Mouse (Mus musculus) adrenal gland, postnatal 25 days (tissue): ENCODE data around the gene Ptges. TPM values are rescaled to one million over a fixed set of nuclear protein-coding genes. Genes with fewer than 3 reads are reported as not detected.

Experiments
- DNase-seq: peaks from one replicate; pipeline ENCODE4 v3.0.0; 2021; ENCODE audit warnings: mixed read lengths
- total RNA-seq: library from RNA; stranded (reverse); gene quantifications from 2 replicates; pipeline ENCODE4 v1.2.3, GENCODE M21; 2021

Ptges gene
- total RNA-seq, 1 experiment from 2014 or later: 15.8 TPM

DNA sequence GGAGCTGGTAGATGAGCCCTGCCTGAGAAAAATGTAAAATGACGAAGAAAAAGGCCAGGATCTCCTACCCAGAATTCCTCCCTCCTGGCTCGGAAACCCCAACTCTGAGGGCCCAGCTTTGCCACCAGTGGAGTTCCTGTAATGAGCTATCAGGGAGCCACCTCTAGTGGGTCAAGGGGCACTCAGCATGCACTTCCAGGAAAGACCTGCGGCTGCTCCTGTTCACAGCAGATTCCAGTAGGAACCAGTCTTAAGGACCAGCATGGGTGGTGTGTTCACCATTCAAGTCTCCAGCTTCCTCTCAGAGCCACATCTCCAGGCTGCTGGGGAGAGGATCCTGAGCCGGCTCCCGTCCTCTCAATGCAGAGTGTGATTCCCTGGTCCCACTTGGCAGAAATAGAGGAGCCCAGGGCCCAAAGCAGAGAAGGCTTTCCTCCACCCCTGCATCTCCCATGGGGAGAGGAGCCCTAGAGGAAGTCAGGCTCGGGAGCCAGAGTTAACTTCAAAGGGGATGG, 28.0 kb downstream of the Ptges start:
- no peak for DNase-seq

DNA sequence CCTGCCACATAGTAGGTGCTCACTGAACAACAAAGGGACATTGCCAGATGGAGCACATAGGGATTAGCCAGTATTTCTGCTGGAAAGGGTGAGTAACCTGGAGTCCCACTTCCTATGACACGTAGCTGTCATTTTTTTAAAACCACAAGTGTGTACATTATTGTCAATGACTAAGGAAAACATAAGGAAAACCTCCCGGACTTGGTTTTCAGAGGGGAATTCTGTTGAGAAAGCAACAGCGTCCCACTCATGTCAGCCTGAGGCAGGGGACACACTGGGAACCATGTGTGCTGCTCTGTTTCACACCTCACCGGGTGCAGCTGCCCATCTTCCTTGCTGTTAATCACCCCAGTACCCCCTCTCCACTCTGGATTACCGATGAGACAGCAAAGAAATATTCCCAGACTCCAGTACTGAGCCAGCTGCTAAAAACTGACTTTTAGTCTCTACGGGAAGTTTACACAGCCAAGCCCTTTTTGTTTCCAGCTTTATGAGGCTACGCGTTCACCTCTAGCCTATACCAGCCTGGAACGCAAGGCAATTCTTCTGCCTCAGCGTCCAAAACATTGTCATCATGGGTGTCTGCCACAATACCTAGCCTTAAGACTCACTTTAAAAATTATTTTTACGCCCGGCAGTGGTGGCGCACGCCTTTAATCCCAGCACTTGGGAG, 30.1 kb downstream of the Ptges start:
- DNase-seq: no peak

DNA sequence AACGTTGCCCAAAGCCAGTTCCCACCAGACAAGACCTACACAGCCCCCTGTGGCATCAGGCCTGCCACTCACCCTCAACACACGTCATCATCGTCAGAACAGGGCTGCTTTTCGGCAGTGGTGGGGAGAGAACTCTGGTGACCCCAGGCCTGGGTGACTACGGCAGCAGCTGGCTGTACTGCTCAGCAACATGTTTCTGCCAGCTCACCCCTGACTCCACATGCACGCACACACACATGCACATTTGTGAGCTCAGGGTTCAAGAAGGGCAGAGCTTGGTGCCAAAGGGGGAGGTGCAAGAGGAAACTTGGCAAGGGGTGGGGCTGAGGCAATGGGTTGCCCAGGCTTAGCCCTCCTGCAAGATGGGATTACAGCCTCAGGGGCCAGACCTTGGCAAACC, 32.4 kb downstream of the Ptges start:
- no peak for DNase-seq

DNA sequence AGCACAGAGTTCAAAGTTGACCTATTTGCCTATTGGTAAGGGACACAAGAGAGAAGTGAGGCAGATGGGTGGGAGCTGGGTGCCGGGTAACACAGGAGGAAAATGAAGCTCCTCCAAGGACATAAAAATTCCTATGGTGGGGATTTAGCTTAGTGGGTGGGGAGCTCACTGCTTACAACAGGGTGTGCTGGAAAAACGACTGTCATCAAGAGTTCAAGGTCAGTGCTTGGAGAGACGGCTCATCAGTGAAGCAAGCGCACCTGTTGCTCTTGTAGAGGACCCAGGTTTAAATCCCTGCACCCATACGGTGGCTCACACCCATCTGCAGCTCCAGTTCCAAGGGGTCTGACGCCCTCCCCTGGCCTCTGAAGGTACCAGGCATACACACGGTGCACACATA, 35.7 kb downstream of the Ptges start:
- DNase-seq: no peak

DNA sequence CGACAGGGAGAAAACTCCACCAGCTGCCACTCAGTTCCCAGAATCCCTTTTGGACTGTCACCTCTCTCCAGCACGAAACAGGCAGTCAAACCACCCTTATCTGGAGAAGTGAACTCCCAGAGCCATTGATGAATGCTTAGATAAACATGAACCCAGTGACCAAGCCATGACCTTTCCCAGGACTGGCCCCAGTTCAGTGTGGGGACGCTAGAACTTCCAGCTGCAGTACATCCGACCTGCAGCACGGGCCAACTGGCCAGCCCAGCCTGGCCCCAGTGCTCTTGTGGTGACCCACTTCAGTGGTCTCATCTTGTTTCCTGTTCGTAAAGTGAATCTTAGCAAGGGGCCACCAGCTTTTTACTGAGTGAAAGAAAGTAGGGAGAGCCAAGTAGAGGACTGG, 36.3 kb downstream of the Ptges start:
- DNase-seq: no peak

DNA sequence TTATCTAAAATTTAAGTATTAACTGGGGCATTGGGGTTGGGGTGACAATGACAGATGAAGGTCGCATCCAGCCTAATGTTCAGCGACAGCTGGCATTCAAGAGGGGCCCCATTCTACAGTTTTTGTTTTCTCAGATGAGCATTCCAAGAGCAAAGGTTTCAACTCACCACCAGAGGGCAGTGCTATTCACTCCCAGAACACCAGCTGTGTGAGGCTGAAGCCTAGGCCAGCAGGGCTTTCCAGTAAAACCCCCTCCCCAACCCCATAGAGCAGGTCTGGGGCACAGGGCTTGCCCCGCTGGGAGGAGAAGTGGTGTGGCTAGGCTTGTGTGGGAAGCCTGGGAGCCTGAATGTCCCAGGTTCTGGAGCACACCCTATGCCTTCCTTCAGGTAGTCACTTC, 38.7 kb downstream of the Ptges start:
- DNase-seq: peak; percentile 32

DNA sequence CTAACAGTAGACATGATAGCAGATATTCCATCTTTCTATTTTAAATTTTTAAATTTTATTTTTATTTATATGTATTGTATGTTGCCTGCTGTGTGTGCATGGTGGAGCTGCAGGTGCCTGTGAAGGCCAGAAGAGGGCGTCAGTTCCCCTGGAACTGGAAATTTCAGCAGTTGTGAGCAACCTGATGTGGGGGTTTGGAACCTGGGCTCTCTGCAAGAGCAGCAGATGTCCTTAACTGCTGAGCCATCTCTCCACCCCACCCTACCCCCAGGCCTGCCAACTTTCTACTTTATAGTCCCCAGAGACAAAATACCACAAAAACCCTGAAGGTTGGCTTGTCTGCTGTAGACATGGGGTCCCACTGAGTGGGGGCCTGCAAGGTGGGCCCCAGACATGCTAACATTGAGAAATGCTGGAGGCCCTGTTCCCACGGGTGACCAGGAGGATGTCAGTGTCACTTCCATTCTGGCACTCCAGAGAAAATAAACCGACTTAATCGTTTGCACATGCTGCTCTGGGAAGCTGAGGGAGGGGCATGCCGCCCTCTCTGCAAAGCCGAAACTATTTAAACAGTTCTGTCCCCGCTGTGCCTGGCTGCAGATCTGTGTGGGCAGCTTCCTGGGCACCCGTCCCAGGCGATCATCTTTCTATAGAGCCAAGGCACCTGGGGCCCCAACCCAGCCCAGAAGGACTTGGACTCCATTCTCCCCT, 44.1 kb downstream of the Ptges start:
- no peak for DNase-seq

DNA sequence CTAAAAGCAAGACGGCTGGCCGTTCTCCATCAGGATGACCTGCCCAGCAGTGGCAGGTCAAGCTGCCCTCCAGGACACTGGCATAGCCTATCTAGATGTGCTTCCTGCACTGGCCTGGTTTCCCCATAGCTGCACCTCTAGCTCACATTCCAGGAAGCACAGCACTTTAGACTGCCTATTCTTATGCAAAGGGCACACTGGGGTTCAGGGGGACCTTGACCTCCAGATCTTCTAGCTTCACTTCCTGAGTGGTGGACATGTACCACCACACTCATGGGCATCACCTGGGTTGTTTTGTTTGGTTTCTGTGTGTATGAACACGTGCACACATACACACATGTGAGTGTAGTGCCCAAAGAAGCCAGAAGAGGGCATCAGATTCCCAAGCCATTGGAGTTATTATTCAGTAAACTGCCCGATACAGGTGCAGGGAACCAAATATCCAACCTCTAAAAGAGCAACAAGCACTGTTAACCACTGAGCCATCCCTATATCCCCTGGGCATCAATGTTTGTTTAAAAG, 44.8 kb downstream of the Ptges start:
- DNase-seq: no peak

DNA sequence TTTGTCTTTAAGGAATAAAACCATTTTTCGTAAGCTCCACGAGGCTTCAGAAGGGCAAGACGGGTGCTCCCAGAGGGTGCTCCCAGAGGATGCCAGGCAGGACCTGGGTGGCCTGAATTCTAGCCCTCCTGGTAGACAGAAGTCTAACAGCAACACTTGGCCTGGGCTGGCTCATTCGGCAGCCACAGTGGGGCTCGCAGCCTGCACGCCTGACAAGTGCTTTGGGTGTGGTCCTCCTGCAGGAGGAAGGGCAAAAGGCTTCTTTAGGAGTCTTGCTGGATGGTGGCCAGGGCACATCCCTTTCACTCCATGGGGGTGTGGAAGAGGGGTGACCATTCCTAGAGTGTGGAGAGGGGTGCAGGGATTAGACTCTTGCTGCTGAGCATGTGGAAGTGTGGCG, 48.4 kb downstream of the Ptges start:
- DNase-seq: no peak

DNA sequence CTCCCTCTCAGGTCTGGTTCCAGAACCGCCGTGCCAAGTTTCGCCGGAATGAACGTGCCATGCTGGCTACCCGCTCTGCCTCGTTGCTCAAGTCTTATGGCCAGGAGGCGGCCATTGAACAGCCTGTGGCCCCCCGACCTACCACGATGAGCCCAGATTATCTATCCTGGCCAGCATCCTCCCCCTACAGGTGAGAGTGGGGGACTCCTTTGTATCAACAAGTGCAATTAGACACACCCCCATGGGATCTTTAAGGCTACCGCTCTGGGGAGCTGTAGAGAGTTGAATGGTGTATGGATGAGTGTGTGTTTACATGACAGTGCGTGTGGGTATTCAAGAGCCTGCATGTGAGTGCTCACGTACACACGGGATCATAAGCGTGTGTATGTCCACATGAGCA, 50.2 kb downstream of the Ptges start:
- no peak for DNase-seq

DNA sequence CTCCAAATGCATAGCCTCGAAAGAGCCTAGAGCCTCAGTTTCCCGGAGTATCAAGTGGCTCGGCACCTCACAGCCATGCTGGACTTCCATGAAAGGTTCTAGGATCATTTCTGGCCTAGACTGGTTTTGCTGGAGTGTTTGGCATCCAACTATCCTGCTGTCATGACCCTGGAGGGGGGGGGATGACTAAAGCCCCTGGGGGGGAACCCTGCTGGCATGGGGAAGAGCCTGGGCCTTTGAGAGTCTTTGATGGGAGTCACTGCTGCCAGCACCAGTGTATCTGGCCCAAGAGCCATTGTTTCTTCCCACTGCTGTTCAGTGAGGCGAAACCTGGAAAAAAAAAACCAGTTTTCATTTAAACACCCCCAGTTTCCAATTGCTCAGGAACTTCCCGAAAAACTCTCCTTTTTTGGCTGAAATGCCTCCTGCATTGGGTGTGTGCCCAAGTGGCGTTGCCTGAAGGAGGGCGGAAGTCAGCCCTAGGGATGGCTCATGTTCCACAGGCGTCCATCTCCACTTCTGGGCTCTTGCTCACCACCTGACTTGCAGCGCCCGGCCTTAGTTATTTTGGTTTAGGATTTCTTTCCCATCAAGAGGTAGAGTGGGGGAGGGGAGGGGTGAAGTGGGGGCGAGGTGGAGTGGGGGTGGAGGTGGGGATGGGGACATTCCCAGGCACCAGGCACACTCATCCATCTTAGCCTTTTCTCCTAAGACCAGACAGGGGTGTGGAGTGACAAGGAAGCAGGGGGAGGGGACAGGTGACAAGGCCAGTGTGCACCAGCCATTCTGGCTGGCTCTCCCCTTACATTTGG, 53.8 kb downstream of the Ptges start:
- no peak for DNase-seq

DNA sequence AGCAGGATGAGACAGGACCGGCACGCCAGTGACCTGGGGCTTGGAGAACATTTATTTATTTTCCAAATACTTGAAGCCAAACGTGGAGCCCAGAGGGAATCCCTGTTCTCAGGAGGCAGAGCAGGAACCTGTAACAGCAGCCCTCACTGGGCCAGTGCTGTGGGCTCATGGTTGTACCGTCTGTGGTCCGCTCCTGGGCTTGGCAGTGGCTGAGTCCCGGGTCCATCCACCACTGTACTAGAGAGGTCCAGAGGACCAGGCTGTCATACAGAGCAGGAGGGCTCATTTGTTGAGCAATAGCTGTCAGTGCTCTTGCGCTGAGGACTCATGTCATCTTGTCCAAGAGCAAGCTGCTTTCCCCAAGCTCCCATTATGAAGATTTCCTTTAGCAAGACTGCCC, 54.6 kb downstream of the Ptges start:
- no peak for DNase-seq

DNA sequence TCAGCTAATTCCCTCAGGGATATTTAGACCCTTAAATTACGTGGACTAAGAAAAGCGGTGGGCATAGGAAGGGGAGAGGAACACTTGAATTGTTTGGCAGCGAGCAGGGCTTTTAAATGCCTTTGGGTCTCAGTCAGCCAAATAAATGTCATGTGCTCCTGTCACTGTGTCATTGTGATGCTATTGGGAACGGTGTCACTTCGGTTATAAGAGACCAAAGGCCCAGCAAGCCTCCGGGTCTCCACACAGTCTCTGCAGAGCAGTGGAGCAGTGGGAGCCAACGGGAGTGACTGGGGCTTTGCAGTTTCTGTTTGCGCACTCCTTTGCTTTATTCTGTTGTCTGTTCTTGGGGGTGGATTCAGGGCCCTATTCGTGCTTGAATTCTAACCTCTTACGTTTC, 55.2 kb downstream of the Ptges start:
- no peak for DNase-seq

DNA sequence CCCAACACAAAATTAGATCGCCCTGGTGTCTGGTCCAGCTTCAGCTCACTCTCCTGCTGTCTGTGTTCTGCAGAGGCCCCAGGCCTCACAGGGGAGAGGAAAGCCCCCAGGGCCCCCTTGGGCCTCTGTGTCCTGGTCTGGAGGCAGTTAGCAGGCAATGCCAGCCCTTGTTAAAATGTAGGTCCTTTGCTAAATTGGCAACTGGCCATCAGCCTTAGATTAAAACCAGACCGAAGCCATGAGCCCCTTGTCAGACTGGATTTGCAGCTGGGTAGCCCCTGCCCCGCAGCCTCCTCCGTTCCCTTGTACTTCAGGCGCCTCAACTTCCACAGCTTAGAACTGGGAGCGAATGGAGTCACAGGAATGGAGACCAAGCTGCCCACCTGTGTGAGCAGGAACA, 57.0 kb downstream of the Ptges start:
- DNase-seq: no peak

DNA sequence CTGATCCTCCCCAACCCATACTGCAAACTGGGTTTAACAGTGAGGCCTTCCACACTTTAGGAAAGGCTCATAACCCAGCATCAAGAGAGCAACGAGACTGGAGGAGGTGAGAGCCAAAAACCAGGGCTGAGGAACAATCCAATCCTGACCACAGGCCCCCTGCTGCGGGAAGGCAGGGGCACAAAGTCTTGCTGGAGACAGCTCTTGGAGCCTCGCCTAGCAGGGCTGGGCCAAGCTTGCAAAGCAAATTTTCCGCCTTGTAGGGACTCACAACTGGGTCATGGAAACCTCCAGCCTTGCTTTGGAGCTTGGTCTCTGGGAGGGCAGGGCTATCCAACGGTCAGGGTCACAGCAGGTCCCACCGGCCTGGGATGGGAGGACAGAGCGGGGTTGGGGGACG, 58.8 kb downstream of the Ptges start:
- DNase-seq: no peak

DNA sequence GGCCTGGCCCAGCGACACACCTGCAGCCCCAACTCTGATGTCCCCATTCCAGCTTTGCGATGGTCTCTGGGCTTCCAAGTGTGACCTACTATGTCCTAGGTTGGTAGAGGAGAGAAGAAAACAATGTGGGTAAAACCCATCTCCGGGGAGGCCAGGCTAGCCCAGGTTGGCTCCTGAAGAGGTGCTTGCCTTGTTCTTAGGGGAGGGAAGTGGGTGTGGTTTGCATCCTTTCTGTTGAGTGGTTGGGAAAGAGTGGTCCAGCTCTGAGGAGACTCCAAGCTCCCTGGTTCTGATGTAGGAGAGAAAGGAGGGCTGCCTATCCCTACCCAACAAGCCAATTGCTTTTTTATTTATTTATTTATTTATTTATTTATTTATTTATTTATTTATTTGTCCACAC, 64.2 kb downstream of the Ptges start:
- DNase-seq: no peak

DNA sequence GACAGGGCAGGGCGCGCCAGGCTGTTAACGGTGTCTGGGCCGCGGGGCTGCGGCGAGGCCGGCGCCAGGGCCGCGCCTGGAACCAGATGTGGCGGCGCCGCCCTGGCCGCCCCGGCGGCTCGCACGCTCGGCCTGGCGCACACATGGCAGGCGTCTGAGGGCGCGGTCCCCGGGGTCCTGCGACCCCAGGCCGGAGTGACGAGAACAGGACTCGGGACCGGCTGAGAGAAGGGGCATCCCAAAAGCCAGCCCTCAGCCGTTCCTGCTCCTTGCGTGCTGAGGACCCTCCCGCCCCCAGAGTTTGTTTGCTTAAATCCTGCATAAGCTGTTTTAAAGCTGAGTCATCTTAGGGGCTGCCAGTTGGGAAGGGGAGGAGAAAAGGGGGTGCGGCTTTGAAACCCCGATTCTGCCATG, 64.7 kb downstream of the Ptges start:
- no peak for DNase-seq

DNA sequence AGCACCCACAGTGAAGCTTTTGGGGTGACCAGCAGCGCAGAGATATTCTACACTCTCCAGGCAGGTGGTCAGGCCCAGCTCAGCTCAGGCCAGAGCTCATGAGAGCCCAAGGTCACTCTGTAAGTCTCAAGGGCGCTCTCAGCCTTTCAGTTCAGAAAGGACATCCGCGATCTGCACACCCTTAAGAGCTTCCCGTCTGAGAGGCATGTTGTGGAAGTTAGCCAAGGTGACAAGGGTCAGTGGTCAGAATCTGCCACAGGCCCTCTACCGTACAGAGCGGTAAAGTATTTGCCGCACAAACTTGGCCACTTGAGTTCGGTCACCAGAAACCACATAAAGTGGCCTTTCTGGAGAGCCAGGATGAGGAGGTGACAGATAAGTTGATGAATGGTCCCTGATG, 66.1 kb downstream of the Ptges start:
- DNase-seq: peak; percentile 21

DNA sequence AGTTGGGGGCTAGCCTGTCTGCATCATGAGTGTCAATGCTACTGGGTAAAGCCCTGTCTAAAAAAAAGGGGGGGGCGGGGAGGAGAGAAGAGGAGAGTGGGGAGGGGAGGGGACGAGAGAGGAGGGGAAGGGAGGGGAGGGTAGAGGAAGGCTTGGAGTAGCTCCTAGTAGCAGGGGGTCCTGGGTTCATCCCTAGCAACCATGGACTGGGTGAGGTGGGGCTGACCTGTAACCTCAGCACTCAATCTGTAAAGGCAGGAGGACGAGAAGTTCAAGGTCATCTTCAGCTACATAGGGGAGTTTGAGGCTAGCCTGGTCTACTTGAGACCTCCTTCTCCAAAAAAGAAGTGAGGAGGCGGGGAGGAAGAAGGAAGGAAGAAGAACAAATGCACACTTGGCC, 67.6 kb downstream of the Ptges start:
- no peak for DNase-seq

DNA sequence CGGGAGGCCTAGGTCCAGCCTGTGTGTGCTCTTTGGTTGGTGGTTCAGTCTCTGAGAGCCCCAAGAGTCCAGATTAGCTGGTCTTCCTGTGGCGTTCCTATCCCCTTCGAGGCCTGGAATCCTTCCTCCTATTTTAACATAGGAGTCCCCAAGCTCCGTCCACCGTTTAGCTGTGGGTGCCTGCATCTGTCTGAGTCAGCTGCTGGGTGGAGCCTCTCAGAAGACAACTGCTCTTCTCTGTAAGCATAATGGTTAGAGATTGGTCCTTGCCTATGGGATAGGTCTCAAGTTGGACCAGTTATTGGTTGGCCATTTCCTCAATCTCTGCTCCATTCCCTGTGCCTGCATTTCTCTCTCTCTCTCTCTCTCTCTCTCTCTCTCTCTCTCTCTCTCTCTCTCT, 69.9 kb downstream of the Ptges start:
- DNase-seq: no peak

DNA sequence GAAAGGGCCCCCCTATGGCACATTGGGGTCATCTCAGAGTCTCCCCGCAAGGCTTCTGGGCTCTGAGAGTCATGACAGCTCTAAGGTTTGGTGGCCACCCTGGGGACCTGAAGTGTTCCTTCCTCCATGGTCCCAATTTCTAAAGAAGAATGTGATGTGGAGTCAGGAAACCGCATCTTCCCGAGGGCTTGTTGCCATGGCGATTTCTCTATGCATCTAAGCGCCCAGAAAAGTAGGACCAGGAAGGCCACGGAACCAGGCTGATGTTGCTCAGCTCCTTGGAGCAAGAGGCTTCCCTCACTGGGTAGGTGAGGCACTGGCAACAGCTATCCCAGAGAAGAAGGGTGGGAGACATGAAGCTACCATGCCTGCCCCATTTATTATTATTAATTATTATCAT, 72.6 kb downstream of the Ptges start:
- no peak for DNase-seq

DNA sequence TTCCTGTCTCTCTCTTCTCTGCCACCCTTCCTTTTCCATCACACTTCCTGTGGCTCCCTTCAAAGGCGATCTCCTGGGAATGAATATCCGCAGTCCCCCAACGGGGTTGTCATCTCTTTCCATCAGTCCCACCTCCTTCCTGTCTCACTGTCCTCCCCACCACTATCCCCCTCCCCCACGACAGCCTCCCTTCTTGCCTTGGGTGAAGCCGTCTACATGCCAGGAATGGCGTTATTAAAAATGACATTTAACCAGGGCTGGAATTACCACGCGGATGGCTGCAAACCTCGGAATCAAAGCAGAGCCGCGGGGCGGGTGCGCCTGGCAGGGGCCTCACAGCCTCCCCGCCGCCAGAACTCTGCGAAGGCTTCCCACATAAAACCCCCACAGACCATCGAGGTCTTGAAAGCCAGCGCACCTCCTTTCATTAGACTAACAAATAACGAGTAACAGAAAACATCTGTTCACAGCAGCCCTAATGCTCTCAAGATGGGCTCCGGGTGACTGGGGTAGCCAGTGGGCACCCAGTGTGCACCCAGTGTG, 76.8 kb downstream of the Ptges start:
- no peak for DNase-seq

DNA sequence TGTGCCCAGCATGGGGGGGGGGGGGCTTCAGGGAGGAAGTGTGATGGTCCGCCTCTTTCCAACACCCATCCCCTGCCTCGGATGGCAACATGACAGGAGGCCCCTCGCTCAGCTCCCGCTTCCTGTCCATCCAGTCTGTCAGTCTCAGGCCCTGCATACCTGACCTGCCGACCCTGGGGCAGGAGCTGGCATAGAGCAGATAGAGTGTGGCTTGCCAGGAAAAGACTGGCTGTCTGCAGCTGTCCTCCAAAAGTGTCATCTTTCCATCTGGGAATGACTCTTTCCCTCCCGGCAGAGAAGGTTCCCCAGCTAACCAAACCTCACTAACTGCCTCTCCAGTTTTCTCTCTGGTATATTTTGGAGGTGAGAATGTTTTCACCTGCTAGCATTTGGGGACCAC, 79.1 kb downstream of the Ptges start:
- DNase-seq: no peak
